Mouse (Mus musculus) kidney, postnatal 0 days (tissue): ENCODE data around the gene Zfp64. TPM values are rescaled to one million over a fixed set of nuclear protein-coding genes. Genes with fewer than 3 reads are reported as not detected.

Source experiments
- ATAC-seq: fragments of 200-750 bp; cut with Nextera tagmentation; replicated peaks from 2 replicates; pipeline ENCODE4 v1.8.0; 2017; ENCODE audit warnings: low read depth, moderate number of reproducible peaks, moderate TSS enrichment, moderate library complexity; ENCODE audit not compliant: low FRiP score
- DNase-seq: peaks from one replicate; pipeline ENCODE4 v3.0.0-alpha.2; 2016; ENCODE audit warnings: low spot score
- H3K27ac ChIP-seq: fragments of 300-500 bp; sonication (generic); 2 replicates; pipeline ENCODE4 v1.5.1; 2014; ENCODE audit warnings: mild to moderate bottlenecking
- H3K27me3 ChIP-seq: fragments of 300-500 bp; sonication (generic); 2 replicates; pipeline ENCODE4 v1.6.1; 2014; ENCODE audit warnings: low read length, mixed read lengths; ENCODE audit not compliant: insufficient read depth
- H3K36me3 ChIP-seq: fragments of 300-500 bp; sonication (generic); 2 replicates; pipeline ENCODE4 v1.6.1; 2014; ENCODE audit warnings: low read length, mixed read lengths; ENCODE audit not compliant: insufficient read depth
- H3K4me1 ChIP-seq: fragments of 300-500 bp; sonication (generic); replicated peaks from 2 replicates; pipeline ENCODE4 v1.6.1; 2014; ENCODE audit warnings: antibody characterized with exemption, low read length, mixed read lengths; ENCODE audit not compliant: insufficient read depth
- H3K4me2 ChIP-seq: fragments of 300-500 bp; sonication (generic); 2 replicates; pipeline ENCODE4 v1.6.1; 2014; ENCODE audit warnings: mild to moderate bottlenecking, low read length, moderate library complexity, mixed read lengths
- H3K4me3 ChIP-seq: fragments of 300-500 bp; sonication (generic); replicated peaks from 2 replicates; pipeline ENCODE4 v1.5.1; 2014; ENCODE audit warnings: low read depth, low read length
- H3K9ac ChIP-seq: fragments of 300-500 bp; sonication (generic); 2 replicates; pipeline ENCODE4 v1.6.1; 2014; ENCODE audit warnings: low read depth, low read length
- H3K9me3 ChIP-seq: fragments of 300-500 bp; sonication (generic); replicated peaks from 2 replicates; pipeline ENCODE4 v1.6.1; 2016; ENCODE audit warnings: low read length, inconsistent platforms, mixed read lengths
- CTCF ChIP-seq: IDR thresholded peaks from 2 replicates; pipeline ENCODE4 v1.5.1; 2016; ENCODE audit warnings: antibody characterized with exemption, low read depth, mild to moderate bottlenecking, moderate library complexity
- WGBS: fragments of 180-500 bp; shearing (Covaris S2); extraction: QIAGEN DNeasy Blood & Tissue Kit; methylation state at CpG from one replicate; pipeline ENCODE4 v1.1.7; 2014; 5-methylcytosine and 5-hydroxymethylcytosine counted together
- polyA plus RNA-seq: library from polyadenylated mRNA; unstranded; fragments of >200 nt; fragmentation: Nextera tagmentation; extraction: Ambion mirVana; gene quantifications from 2 replicates; pipeline ENCODE4 v1.2.1, GENCODE M21; 2015

The Zfp64 gene
- polyA plus RNA-seq, 1 experiment from 2014 or later: 20.4 TPM

- no peak for ATAC-seq
- Histone ChIP-seq H3K9me3 (no peaks in the 10 kb centered on the region), H3K9ac (no peak overlapping the region), H3K27me3 (no peaks in the 10 kb centered on the region), H3K36me3 (no peaks in the 10 kb centered on the region), H3K4me2 (no peak overlapping the region), H3K4me1 (no peaks in the 10 kb centered on the region), H3K27ac (no peak overlapping the region), H3K4me3 (no peak overlapping the region)
- WGBS: 92% methylated on average over 3 of the region's 3 CpGs
- no peak for TF ChIP-seq CTCF
- DNase-seq: no peak
Observed at GRCm38 (mm10) chr2:168848553-168848952, 106.8 kb downstream of the Zfp64 start.

GRCm38 (mm10) chr2:168846180-168846720, 109.1 kb downstream of the Zfp64 start:
- 79% methylated on average over 7 of the region's 7 CpGs for WGBS
- no peak for ATAC-seq

More at GRCm38 (mm10) chr2:168846180-168846720, 109.1 kb downstream of the Zfp64 start:
- Histone ChIP-seq H3K36me3 (no peaks in the 10 kb centered on the region), H3K27me3 (peaks cover 20% of the 10 kb centered on the region), H3K4me1 (no peaks in the 10 kb centered on the region), H3K9ac (no peak overlapping the region), H3K4me2 (no peak overlapping the region), H3K27ac (no peak overlapping the region), H3K4me3 (no peak overlapping the region), H3K9me3 (no peaks in the 10 kb centered on the region)
- no peak for DNase-seq
- no peak for TF ChIP-seq CTCF

Other genes starting within 250 kb of the Zfp64 start
- 14.2 and 15.0 TPM in 2 replicates for gene Atp9a, start 213.2 kb downstream of the Zfp64 start, polyA plus RNA-seq
- not detected in 2 replicates for gene Sall4, start 187.6 kb downstream of the Zfp64 start, polyA plus RNA-seq